Mouse (Mus musculus): Measurements from ENCODE around the gene Dusp28. TPM values are rescaled to one million over a fixed set of nuclear protein-coding genes. Genes with fewer than 3 reads are reported as not detected.

Gene Dusp28
- polyA plus RNA-seq (2012; rRNA removed): 44.4 and 52.9 TPM in 2 replicates

GRCm38 (mm10) chr1:92906779-92907631 is at the start of gene Dusp28:
Dusp28 (plus strand) TSS chr1:92906981.

GRCm38 (mm10) chr1:92902786-92903185 is 4.0 kb upstream of the Dusp28 start, which contains the start of gene Ankmy1:
Ankmy1 (minus strand) TSS chr1:92902906.

GRCm38 (mm10) chr1:92910239-92910885 is 3.6 kb downstream of the Dusp28 start, which contains the start of gene Rnpepl1:
Rnpepl1 (plus strand) TSS chr1:92910783.

GRCm38 (mm10) chr1:92934182-92934827 is 27.5 kb downstream of the Dusp28 start, which contains the start of gene Capn10:
Capn10 (plus strand) TSS chr1:92934376.

GRCm38 (mm10) chr1:92950607-92951006 is 43.8 kb downstream of the Dusp28 start, which contains the start of gene Gpr35:
Gpr35 (plus strand) TSS chr1:92950865.

Other genes with a start within 250 kb of the Dusp28 start
- 99.9 and 114 TPM in 2 replicates for gene Gpc1, start 75.3 kb upstream of the Dusp28 start, polyA plus RNA-seq (2012; rRNA removed)
- 0.60 and 0.76 TPM in 2 replicates for gene Ankmy1, start 4.1 kb upstream of the Dusp28 start, polyA plus RNA-seq (2012; rRNA removed)
- gene Rnpepl1, start 3.8 kb downstream of the Dusp28 start, polyA plus RNA-seq (2012; rRNA removed): 211 and 246 TPM in 2 replicates
- gene Capn10, start 27.4 kb downstream of the Dusp28 start, polyA plus RNA-seq (2012; rRNA removed): 50.7 and 56.3 TPM in 2 replicates
- gene Gpr35, start 43.9 kb downstream of the Dusp28 start, polyA plus RNA-seq (2012; rRNA removed): 4.5 and 4.9 TPM in 2 replicates
- gene Aqp12, start 99.4 kb downstream of the Dusp28 start, polyA plus RNA-seq (2012; rRNA removed): 0.87 and 2.1 TPM in 2 replicates
- gene Kif1a, start 195.0 kb downstream of the Dusp28 start, polyA plus RNA-seq (2012; rRNA removed): 6.2 and 7.1 TPM in 2 replicates
- 0.53 TPM in 1 of 2 replicates, not detected in the other for gene Agxt, start 228.3 kb downstream of the Dusp28 start, polyA plus RNA-seq (2012; rRNA removed)

Data from ovary, adult 2 months (tissue).